Mouse (Mus musculus) MEL (cell line): ENCODE data around the gene Nkain2. TPM values are rescaled to one million over a fixed set of nuclear protein-coding genes. Genes with fewer than 3 reads are reported as not detected.

Experiments used
- DNase-seq: peaks from one replicate; pipeline ENCODE4 v3.0.0; 2011; ENCODE audit warnings: low read depth, low spot score
- H3K27ac ChIP-seq: 2 replicates; pipeline ENCODE4 v1.5.1; 2012; ENCODE audit warnings: low read depth, mild to moderate bottlenecking, control low read depth, low read length, moderate library complexity; ENCODE audit not compliant: control insufficient read depth
- H3K27me3 ChIP-seq, 2 experiments: fragments of 150-350 bp in 1 of 2; sonication (generic) in 1 of 2; 2 replicates each; pipeline ENCODE4 v1.6.1; 2012; ENCODE audit warnings: low read length in 2 of 2, mild to moderate bottlenecking in 2 of 2, improper control_type of control experiment in 1 of 2, moderate library complexity in 1 of 2; ENCODE audit not compliant: insufficient read depth in 2 of 2, control insufficient read depth in 1 of 2
- H3K36me3 ChIP-seq, 2 experiments: 2 replicates each; pipeline ENCODE4 v1.6.1; 2012 to 2014; ENCODE audit warnings: low read length in 2 of 2, improper control_type of control experiment in 1 of 2, inconsistent platforms in 1 of 2, mild to moderate bottlenecking in 1 of 2; ENCODE audit not compliant: insufficient read depth in 2 of 2, control insufficient read depth in 1 of 2
- H3K4me1 ChIP-seq, 2 experiments: fragments of 150-350 bp in 1 of 2; sonication (generic) in 1 of 2; 2 replicates each; pipeline ENCODE4 v1.6.1; 2012; ENCODE audit warnings: low read length in 2 of 2, improper control_type of control experiment in 1 of 2, mild to moderate bottlenecking in 1 of 2; ENCODE audit not compliant: insufficient read depth in 2 of 2, control insufficient read depth in 1 of 2
- H3K4me3 ChIP-seq, 2 experiments: fragments of 150-350 bp in 1 of 2; sonication (generic) in 1 of 2; 2 replicates each; pipeline ENCODE4 v1.5.1; 2012; ENCODE audit warnings: low read depth in 2 of 2, low read length in 2 of 2, mild to moderate bottlenecking in 2 of 2, moderate library complexity in 2 of 2, control low read depth in 1 of 2, improper control_type of control experiment in 1 of 2; ENCODE audit not compliant: control insufficient read depth in 1 of 2, insufficient read depth in 1 of 2
- H3K79me2 ChIP-seq: 2 replicates; pipeline ENCODE4 v1.6.1; 2012; ENCODE audit warnings: mild to moderate bottlenecking, low read length, moderate library complexity; ENCODE audit not compliant: control insufficient read depth, poor library complexity, insufficient read depth
- H3K9ac ChIP-seq: 2 replicates; pipeline ENCODE4 v1.6.1; 2012; ENCODE audit warnings: low read depth, mild to moderate bottlenecking, control low read depth, low read length, moderate library complexity; ENCODE audit not compliant: control insufficient read depth, poor library complexity, severe bottlenecking
- H3K9me3 ChIP-seq: fragments of 150-350 bp; sonication (generic); replicated peaks from 2 replicates; pipeline ENCODE4 v1.6.1; 2012; ENCODE audit warnings: mild to moderate bottlenecking, low read length, improper control_type of control experiment, moderate library complexity; ENCODE audit not compliant: insufficient read depth
- BHLHE40 ChIP-seq: IDR thresholded peaks from 2 replicates; pipeline ENCODE4 v1.6.1; 2012; ENCODE audit warnings: low read depth, mild to moderate bottlenecking, inconsistent platforms, low read length, improper control_type of control experiment, borderline replicate concordance
- CHD2 ChIP-seq: IDR thresholded peaks from 2 replicates; pipeline ENCODE4 v1.6.1; 2011; ENCODE audit warnings: low read length, improper control_type of control experiment
- E2F4 ChIP-seq: IDR thresholded peaks from 2 replicates; pipeline ENCODE4 v1.6.1; 2011; ENCODE audit warnings: low read depth, low read length, improper control_type of control experiment, borderline replicate concordance
- ELF1 ChIP-seq: IDR thresholded peaks from 2 replicates; pipeline ENCODE4 v1.6.1; 2014; ENCODE audit warnings: low read depth, mild to moderate bottlenecking, inconsistent platforms, low read length, improper control_type of control experiment, moderate library complexity
- EP300 ChIP-seq, 2 experiments: IDR thresholded peaks; 2 replicates each; pipeline ENCODE4 v1.6.1; 2011; ENCODE audit warnings: improper control_type of control experiment in 2 of 2, low read length in 2 of 2, low read depth in 1 of 2, mild to moderate bottlenecking in 1 of 2
- ETS1 ChIP-seq: IDR thresholded peaks from 2 replicates; pipeline ENCODE4 v1.6.1; 2012; ENCODE audit warnings: low read depth, mild to moderate bottlenecking, inconsistent platforms, low read length, improper control_type of control experiment, moderate library complexity
- GABPA ChIP-seq: IDR thresholded peaks from 2 replicates; pipeline ENCODE4 v1.6.1; 2012; ENCODE audit warnings: low read depth, mild to moderate bottlenecking, inconsistent platforms, low read length, improper control_type of control experiment, moderate library complexity
- GATA1 ChIP-seq: IDR thresholded peaks from 2 replicates; pipeline ENCODE4 v1.6.1; 2011; ENCODE audit warnings: low read depth, low read length, improper control_type of control experiment
- JUND ChIP-seq: IDR thresholded peaks from 2 replicates; pipeline ENCODE4 v1.6.1; 2011; ENCODE audit warnings: low read depth, mild to moderate bottlenecking, improper control_type of control experiment, low read length
- KAT2A ChIP-seq: conservative IDR thresholded peaks from 2 replicates; pipeline ENCODE4 v1.6.1; 2012; ENCODE audit warnings: low read depth, low read length, improper control_type of control experiment, inconsistent platforms
- MAFK ChIP-seq: IDR thresholded peaks from 2 replicates; pipeline ENCODE4 v1.6.1; 2011; ENCODE audit warnings: low read depth, mild to moderate bottlenecking, low read length, improper control_type of control experiment, borderline replicate concordance
- MAZ ChIP-seq: IDR thresholded peaks from 2 replicates; pipeline ENCODE4 v1.6.1; 2012; ENCODE audit warnings: low read depth, mild to moderate bottlenecking, inconsistent platforms, low read length, improper control_type of control experiment
- MXI1 ChIP-seq: IDR thresholded peaks from 2 replicates; pipeline ENCODE4 v1.6.1; 2011; ENCODE audit warnings: mild to moderate bottlenecking, low read depth, low read length, improper control_type of control experiment
- MYB ChIP-seq: IDR thresholded peaks from 2 replicates; pipeline ENCODE4 v1.6.1; 2011; ENCODE audit warnings: mild to moderate bottlenecking, low read depth, low read length, improper control_type of control experiment
- MYC ChIP-seq: IDR thresholded peaks from 2 replicates; pipeline ENCODE4 v1.6.1; 2011; ENCODE audit warnings: low read depth, mild to moderate bottlenecking, low read length, improper control_type of control experiment, moderate library complexity
- NELFE ChIP-seq: IDR thresholded peaks from 2 replicates; pipeline ENCODE4 v1.6.1; 2011; ENCODE audit warnings: low read depth, low read length, improper control_type of control experiment
- POLR2A ChIP-seq, 2 experiments: IDR thresholded peaks; 2 replicates each; pipeline ENCODE4 v1.6.1; 2011 to 2012; ENCODE audit warnings: low read length in 2 of 2, mild to moderate bottlenecking in 2 of 2, control low read depth in 1 of 2, improper control_type of control experiment in 1 of 2, low read depth in 1 of 2, moderate library complexity in 1 of 2; ENCODE audit not compliant: control insufficient read depth in 1 of 2, insufficient read depth in 1 of 2, poor library complexity in 1 of 2
- POLR2AphosphoS2 ChIP-seq: IDR thresholded peaks from 2 replicates; pipeline ENCODE4 v1.6.1; 2011; ENCODE audit warnings: low read length, improper control_type of control experiment
- POLR2AphosphoS5 ChIP-seq: IDR thresholded peaks from 2 replicates; pipeline ENCODE4 v1.6.1; 2012; ENCODE audit warnings: low read depth, borderline replicate concordance, mild to moderate bottlenecking, inconsistent platforms, low read length, moderate library complexity, mixed read lengths
- RAD21 ChIP-seq: IDR thresholded peaks from 2 replicates; pipeline ENCODE4 v1.6.1; 2011; ENCODE audit warnings: mild to moderate bottlenecking, low read depth, low read length, improper control_type of control experiment
- SIN3A ChIP-seq: IDR thresholded peaks from 2 replicates; pipeline ENCODE4 v1.6.1; 2012; ENCODE audit warnings: low read length, improper control_type of control experiment, inconsistent platforms
- SMC3 ChIP-seq: IDR thresholded peaks from 2 replicates; pipeline ENCODE4 v1.6.1; 2011; ENCODE audit warnings: low read depth, low read length, improper control_type of control experiment
- TAL1 ChIP-seq: IDR thresholded peaks from 2 replicates; pipeline ENCODE4 v1.6.1; 2012; ENCODE audit warnings: mild to moderate bottlenecking, inconsistent platforms, low read length, moderate library complexity, mixed read lengths
- TBP ChIP-seq: IDR thresholded peaks from 2 replicates; pipeline ENCODE4 v1.8.0; 2011; ENCODE audit warnings: low read depth, low read length, improper control_type of control experiment
- UBTF ChIP-seq: IDR thresholded peaks from 2 replicates; pipeline ENCODE4 v1.6.1; 2012; ENCODE audit warnings: low read depth, mild to moderate bottlenecking, inconsistent platforms, low read length, improper control_type of control experiment, moderate library complexity, borderline replicate concordance; ENCODE audit not compliant: insufficient read depth
- USF1 ChIP-seq: IDR thresholded peaks from 2 replicates; pipeline ENCODE4 v1.6.1; 2014; ENCODE audit warnings: low read depth, mild to moderate bottlenecking, inconsistent platforms, low read length, improper control_type of control experiment, moderate library complexity
- ZC3H11A ChIP-seq: IDR thresholded peaks from 2 replicates; pipeline ENCODE4 v1.6.1; 2012; ENCODE audit warnings: low read depth, mild to moderate bottlenecking, inconsistent platforms, low read length, improper control_type of control experiment
- ZMIZ1 ChIP-seq: IDR thresholded peaks from 2 replicates; pipeline ENCODE4 v1.6.1; 2012; ENCODE audit warnings: low read depth, mild to moderate bottlenecking, inconsistent platforms, low read length, improper control_type of control experiment, moderate library complexity
- ZNF384 ChIP-seq: IDR thresholded peaks from 2 replicates; pipeline ENCODE4 v1.6.1; 2012; ENCODE audit warnings: low read depth, mild to moderate bottlenecking, inconsistent platforms, low read length, improper control_type of control experiment
- polyA plus RNA-seq, 2 experiments: library from polyadenylated mRNA; stranded (reverse) in 1 of 2; unstranded in 1 of 2; fragments of >175 nt in 1 of 2; fragments of >200 nt in 1 of 2; gene quantifications; 2 replicates each; pipeline versions ENCODE4 v1.2.1 to v1.2.4; 2012; ENCODE audit warnings: low replicate concordance in 2 of 2, low read depth in 1 of 2; ENCODE audit not compliant: insufficient read length in 2 of 2, insufficient read depth in 1 of 2, missing spikeins in 1 of 2
- total RNA-seq: library from RNA; depleted of rRNA; stranded (reverse); fragments of 300-350 nt; gene quantifications from 2 replicates; pipeline ENCODE4 v1.2.3, GENCODE M21; 2012

Nkain2 gene
- total and polyA plus RNA-seq, 3 experiments: not detected

- H3K27ac ChIP-seq: no peak overlapping the region
- no peak for DNase-seq
- no peaks in the 10 kb centered on the region for H3K27me3 ChIP-seq
These were observed 19.4 kb downstream of the Nkain2 start for GRCm38 (mm10) chr10:32870691-32871406.

GRCm38 (mm10) chr10:32869541-32869940 is 20.7 kb downstream of the Nkain2 start:
- Histone ChIP-seq H3K9ac (no peak overlapping the region), H3K36me3 (no peaks in the 10 kb centered on the region), H3K9me3 (no peaks in the 10 kb centered on the region), H3K4me3 (no peak overlapping the region), H3K27me3 (no peaks in the 10 kb centered on the region), H3K4me1 (no peaks in the 10 kb centered on the region), H3K27ac (no peak overlapping the region), H3K79me2 (no peaks in the 10 kb centered on the region)
- DNase-seq: no peak
- TF ChIP-seq NELFE (no peak), POLR2AphosphoS2 (no peak), SMC3 (no peak), MAZ (no peak), TBP (no peak), JUND (no peak), BHLHE40 (no peak), RAD21 (no peak), ZNF384 (no peak), KAT2A (no peak), ZC3H11A (no peak), MAFK (no peak), ELF1 (no peak), POLR2A (IDR thresholded peaks at IDR 0.05; ENCODE audit: control insufficient read depth in 1 of 2, insufficient read depth in 1 of 2, low read depth in 1 of 2, low read length in 2 of 2, poor library complexity in 1 of 2) (no peak), E2F4 (no peak), USF1 (no peak), ZMIZ1 (no peak)

More at GRCm38 (mm10) chr10:32870691-32871406, 19.4 kb downstream of the Nkain2 start:
- no peaks in the 10 kb centered on the region for H3K36me3 ChIP-seq
- H3K9ac ChIP-seq: no peak overlapping the region
- H3K4me1 ChIP-seq: no peaks in the 10 kb centered on the region
- no peaks in the 10 kb centered on the region for H3K79me2 ChIP-seq
- H3K4me3 ChIP-seq: no peak overlapping the region
- no peaks in the 10 kb centered on the region for H3K9me3 ChIP-seq
- TF ChIP-seq CHD2 (no peak), TBP (no peak), EP300 (IDR thresholded peaks at IDR 0.05; ENCODE audit: low read depth in 1 of 2, low read length in 2 of 2) (no peak), GABPA (no peak), MYC (no peak), MXI1 (no peak), ZMIZ1 (no peak), MAFK (no peak), MAZ (no peak), UBTF (no peak), RAD21 (no peak), GATA1 (no peak), TAL1 (no peak), SIN3A (no peak), ETS1 (no peak), ZC3H11A (no peak), MYB (no peak), BHLHE40 (no peak), POLR2AphosphoS5 (no peak)
